Mouse (Mus musculus) limb, embryonic 10.5 days (tissue): Measurements from ENCODE around the gene Hat1. TPM values are rescaled to one million over a fixed set of nuclear protein-coding genes. Genes with fewer than 3 reads are reported as not detected.
A peak's percentile ranks its signal among the peaks of the same experiment; 100 is the strongest.

Experiments
- DNase-seq: peaks from one replicate; pipeline ENCODE4 v3.0.0-alpha.2; 2017; ENCODE audit warnings: low spot score
- H3K27ac ChIP-seq: fragments of 300-500 bp; sonication (generic); 2 replicates; pipeline ENCODE4 v1.5.1; 2016; ENCODE audit warnings: mild to moderate bottlenecking
- H3K27me3 ChIP-seq: fragments of 300-500 bp; sonication (generic); 2 replicates; pipeline ENCODE4 v1.6.1; 2016; ENCODE audit warnings: low read depth, mild to moderate bottlenecking; ENCODE audit not compliant: poor library complexity, severe bottlenecking
- H3K36me3 ChIP-seq: fragments of 300-500 bp; sonication (generic); 2 replicates; pipeline ENCODE4 v1.6.1; 2016; ENCODE audit warnings: mild to moderate bottlenecking, moderate library complexity
- H3K4me1 ChIP-seq: fragments of 300-500 bp; sonication (generic); 2 replicates; pipeline ENCODE4 v1.6.1; 2016
- H3K4me3 ChIP-seq: fragments of 300-500 bp; sonication (generic); 2 replicates; pipeline ENCODE4 v1.5.1; 2016; ENCODE audit warnings: mild to moderate bottlenecking, moderate library complexity
- H3K9me3 ChIP-seq: fragments of 300-500 bp; sonication (generic); replicated peaks from 2 replicates; pipeline ENCODE4 v1.6.1; 2016; ENCODE audit warnings: mild to moderate bottlenecking
- WGBS: fragments of 180-500 bp; shearing (Covaris S2); methylation state at CpG from one replicate; pipeline ENCODE4 v1.1.7; 2016; 5-methylcytosine and 5-hydroxymethylcytosine counted together
- polyA plus RNA-seq: library from polyadenylated mRNA; unstranded; fragments of >200 nt; fragmentation: Nextera tagmentation; extraction: Ambion mirVana; gene quantifications from 2 replicates; pipeline ENCODE4 v1.2.1, GENCODE M21; 2016

Gene Hat1
- polyA plus RNA-seq: 176 and 190 TPM in 2 replicates

DNA sequence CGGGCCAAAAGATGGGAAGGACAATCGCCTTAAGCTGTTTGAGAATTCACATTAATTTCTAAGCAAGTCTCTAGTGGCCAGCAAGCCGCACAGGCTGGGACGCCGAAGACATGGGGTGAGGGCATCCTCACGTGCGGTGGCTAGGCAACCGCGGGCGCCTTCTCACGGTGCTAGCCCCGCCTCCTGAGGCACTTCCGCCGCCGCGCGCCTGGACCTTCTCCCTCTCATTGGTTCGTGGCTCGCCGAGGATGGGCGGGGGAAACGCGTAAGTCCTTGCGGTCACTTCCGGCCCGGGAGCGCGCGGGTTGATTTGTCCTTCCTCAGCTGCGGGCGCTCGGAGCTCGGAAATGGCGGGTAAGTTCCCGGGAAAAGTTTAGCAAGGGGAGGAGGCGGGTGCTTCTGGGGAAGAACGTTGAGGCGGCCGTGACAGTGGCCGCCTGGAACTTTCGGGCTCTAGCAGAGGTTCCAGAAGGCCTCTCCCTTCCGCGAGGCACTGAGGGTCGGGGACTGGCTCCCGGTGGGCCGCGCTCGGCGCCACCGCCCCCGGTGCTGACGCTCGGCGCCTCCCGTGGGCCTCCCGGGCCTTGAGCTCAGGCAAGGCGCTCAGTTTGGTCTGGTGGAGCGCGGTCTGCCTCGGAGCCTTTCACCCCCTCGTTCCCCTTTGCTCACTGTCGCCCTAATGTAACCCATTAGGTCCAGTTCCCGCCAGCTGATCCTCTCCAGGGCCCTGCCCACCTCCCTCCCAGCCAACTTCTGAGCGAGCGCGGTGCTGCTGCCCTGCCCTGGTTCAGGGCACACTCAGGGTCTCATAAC, at the start of gene Hat1:
Gene Hat1 (plus strand): TSS at position 8 of the 813 bp plus-strand sequence.
- Histone ChIP-seq H3K4me1 (peaks cover 10% of the 10 kb centered on the region), H3K36me3 (peaks cover 35% of the 10 kb centered on the region), H3K27me3 (no peaks in the 10 kb centered on the region), H3K4me3 (peak within 1 kb of the TSS; percentile 85), H3K27ac (peak within 1 kb of the TSS; percentile 92), H3K9me3 (no peaks in the 10 kb centered on the region)
- DNase-seq: peak; percentile 99
- under 1% methylated on average over 66 of the region's 66 CpGs for WGBS

- Histone ChIP-seq H3K4me1 (no peaks in the 10 kb centered on the region), H3K36me3 (peaks cover 18% of the 10 kb centered on the region), H3K4me3 (no peak overlapping the region), H3K27ac (no peak overlapping the region), H3K27me3 (no peaks in the 10 kb centered on the region), H3K9me3 (no peaks in the 10 kb centered on the region)
- no peak for DNase-seq
- 88% methylated on average over 5 of the region's 5 CpGs for WGBS
Measured at GRCm38 (mm10) chr2:71340126-71340525, 48.6 kb upstream of the Hat1 start.

DNA sequence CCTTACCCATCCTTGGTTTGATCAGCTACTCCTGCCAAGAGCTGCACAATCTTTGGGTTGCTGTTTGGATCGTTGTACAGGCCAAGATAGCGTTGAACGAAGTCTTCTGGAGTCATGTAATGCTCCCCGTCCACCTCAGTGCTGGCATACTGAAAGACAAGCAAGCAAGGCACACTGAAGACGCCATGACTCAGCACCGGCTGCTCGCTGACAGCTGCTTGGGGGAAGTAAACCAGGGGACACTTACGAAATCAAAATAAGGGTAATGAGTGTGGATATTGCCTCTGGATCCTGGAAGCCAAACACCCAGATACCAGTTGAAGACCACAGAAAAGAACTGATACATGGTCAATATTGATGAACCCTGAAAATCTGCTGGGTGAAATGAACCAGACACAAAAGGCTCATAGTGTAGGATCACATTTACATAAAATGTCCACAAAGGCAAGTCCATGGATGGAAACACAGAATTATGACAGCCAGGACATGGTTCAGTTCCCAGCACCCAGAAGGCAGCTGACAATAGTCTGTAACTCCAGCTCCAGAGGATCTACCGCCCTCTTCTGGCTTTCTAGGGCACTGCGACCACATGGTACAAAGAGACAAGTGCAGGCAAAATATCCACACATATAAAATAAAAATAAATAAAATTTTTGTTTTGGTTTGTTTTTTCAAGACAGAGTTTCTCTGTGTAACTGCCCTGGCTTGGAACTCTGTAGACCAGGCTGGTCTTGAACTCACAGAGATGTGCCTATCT, 44.7 kb upstream of the Hat1 start:
- Histone ChIP-seq H3K27me3 (no peaks in the 10 kb centered on the region), H3K27ac (no peak overlapping the region), H3K9me3 (no peaks in the 10 kb centered on the region), H3K36me3 (peaks cover 18% of the 10 kb centered on the region), H3K4me3 (no peak overlapping the region), H3K4me1 (no peaks in the 10 kb centered on the region)
- no peak for DNase-seq
- WGBS: 92% methylated on average over 10 of the region's 10 CpGs

DNA sequence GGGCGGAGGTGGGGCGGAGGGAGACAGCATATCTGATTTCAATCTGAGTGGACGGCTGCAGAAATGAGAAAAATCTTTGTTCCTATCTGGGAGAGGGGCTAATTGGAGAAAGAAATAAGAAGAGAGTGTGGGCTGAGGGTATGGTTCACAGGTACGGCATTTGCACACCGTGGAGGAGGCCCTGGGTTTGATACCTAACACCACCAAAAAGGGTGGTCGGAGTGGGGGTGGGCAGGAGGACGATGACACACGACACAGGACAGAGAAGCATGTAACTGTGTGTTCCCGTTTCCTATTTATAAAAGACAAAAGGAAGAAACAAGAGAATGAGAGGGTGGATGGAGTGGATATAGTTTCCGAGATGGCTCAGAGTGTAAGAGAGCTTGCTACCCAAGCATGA, 41.6 kb upstream of the Hat1 start:
- no peak overlapping the region for H3K27ac ChIP-seq
- peaks cover 18% of the 10 kb centered on the region for H3K36me3 ChIP-seq
- peaks cover 9% of the 10 kb centered on the region; the same call in 1 of the 2 replicates for H3K4me1 ChIP-seq
- 89% methylated on average over 10 of the region's 10 CpGs for WGBS
- no peaks in the 10 kb centered on the region for H3K9me3 ChIP-seq
- H3K27me3 ChIP-seq: no peaks in the 10 kb centered on the region
- H3K4me3 ChIP-seq: no peak overlapping the region
- no peak for DNase-seq

DNA sequence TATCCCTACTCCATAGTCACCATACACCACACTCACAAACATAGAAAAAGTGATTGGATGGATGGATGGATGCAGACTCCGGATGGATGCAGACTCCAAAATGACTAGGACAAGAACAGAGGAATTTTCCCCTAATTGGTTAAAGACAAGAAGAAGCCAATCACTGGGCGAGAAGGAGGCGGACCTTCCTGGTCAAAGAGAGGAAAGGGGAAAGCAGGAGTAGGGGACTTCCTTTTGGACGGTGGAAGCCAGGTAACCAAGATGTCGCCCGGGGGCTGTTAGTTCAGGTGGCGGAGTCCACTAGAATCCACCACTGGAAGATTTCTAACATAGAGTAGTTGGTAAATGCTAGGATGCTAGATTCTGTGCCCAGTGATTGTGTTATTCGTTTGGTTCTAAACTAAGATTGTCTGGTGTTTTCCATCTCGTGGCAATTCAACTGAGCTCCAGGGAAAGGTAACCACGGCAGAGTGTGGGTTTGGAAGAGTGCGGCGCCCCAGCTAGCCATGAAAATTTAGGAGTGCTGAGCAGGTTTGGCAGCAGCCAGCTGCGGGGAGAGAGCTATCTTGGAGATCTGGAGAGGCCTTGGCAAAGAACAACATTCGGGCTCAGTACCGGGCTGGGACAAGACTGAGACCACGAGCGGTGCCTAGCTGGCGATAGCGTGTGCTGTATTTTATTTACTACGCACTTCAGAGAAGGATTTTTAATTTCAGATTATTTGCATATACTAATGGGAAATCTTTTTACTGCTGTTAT, 40.8 kb upstream of the Hat1 start:
- Histone ChIP-seq H3K4me1 (peaks cover 9% of the 10 kb centered on the region; the same call in 1 of the 2 replicates), H3K4me3 (no peak overlapping the region), H3K27ac (no peak overlapping the region), H3K9me3 (no peaks in the 10 kb centered on the region), H3K27me3 (no peaks in the 10 kb centered on the region), H3K36me3 (peaks cover 12% of the 10 kb centered on the region)
- WGBS: 94% methylated on average over 20 of the region's 20 CpGs
- no peak for DNase-seq

GRCm38 (mm10) chr2:71349511-71349910, 39.2 kb upstream of the Hat1 start:
- WGBS: 67% methylated on average over 2 of the region's 2 CpGs
- H3K4me1 ChIP-seq: peaks cover 19% of the 10 kb centered on the region
- H3K9me3 ChIP-seq: no peaks in the 10 kb centered on the region
- H3K27ac ChIP-seq: no peak overlapping the region
- no peaks in the 10 kb centered on the region for H3K36me3 ChIP-seq
- no peak for DNase-seq
- no peak overlapping the region for H3K4me3 ChIP-seq
- no peaks in the 10 kb centered on the region for H3K27me3 ChIP-seq

GRCm38 (mm10) chr2:71350181-71350580, 38.6 kb upstream of the Hat1 start:
- Histone ChIP-seq H3K9me3 (no peaks in the 10 kb centered on the region), H3K27me3 (no peaks in the 10 kb centered on the region), H3K36me3 (no peaks in the 10 kb centered on the region), H3K4me1 (peaks cover 24% of the 10 kb centered on the region), H3K27ac (no peak overlapping the region), H3K4me3 (no peak overlapping the region)
- no peak for DNase-seq
- WGBS: 81% methylated on average over 7 of the region's 7 CpGs

DNA sequence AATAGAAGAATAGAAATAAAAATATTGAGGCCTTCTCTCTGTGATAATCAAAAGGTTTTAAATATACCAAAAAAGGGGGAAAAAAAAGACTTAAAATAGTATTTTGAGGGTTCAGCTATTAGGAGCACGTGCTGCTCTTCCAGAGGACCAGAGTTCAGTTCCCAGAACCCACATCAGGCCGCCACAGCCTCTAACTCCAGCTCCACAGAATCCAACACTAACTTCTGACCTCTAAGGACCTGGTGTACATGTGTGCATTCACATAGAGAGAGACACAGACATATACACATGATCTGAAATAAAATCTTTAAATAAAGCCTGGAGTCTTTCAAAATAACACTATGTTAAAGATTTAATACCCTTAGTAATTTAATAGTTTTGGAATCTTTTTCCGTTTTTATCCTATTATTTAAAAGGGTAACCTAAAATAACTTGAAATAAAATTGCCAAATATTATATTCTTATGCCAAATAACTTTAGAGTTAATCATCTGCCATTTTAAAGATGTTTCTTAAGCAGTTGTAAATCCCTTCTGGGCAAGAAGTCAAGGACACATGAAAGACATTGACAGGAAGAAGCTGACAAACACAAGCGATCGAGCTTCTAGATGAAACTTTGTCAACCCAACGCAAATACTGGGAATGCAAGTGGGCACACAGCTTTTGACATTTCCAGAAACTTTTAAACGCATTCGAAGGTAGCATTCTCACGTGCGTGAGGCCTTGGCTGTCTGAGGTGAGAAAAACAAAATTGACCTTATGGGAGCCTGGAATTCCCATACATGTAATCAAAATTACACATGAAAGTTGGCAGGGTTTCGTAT, 37.6 kb upstream of the Hat1 start:
- WGBS: 89% methylated on average over 11 of the region's 11 CpGs
- H3K9me3 ChIP-seq: no peaks in the 10 kb centered on the region
- no peak overlapping the region for H3K27ac ChIP-seq
- no peaks in the 10 kb centered on the region for H3K36me3 ChIP-seq
- H3K4me1 ChIP-seq: peaks cover 24% of the 10 kb centered on the region
- H3K27me3 ChIP-seq: no peaks in the 10 kb centered on the region
- no peak for DNase-seq
- H3K4me3 ChIP-seq: no peak overlapping the region

DNA sequence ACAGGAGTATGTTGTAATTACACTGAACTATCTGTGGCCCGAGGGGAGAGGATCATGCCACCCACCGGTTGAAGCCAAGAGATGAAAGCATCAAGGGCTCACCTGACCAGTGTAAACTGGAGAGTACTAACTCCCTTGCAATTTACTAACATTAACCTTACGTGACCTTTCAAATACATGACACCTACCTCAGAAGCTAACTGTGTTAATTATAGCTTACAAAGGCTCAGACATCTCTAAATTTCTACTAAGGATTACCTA, 37.1 kb upstream of the Hat1 start:
- no peak overlapping the region for H3K4me3 ChIP-seq
- no peaks in the 10 kb centered on the region for H3K36me3 ChIP-seq
- no peaks in the 10 kb centered on the region for H3K9me3 ChIP-seq
- no peak overlapping the region for H3K27ac ChIP-seq
- WGBS: 84% methylated on average over 3 of the region's 3 CpGs
- DNase-seq: no peak
- H3K4me1 ChIP-seq: peaks cover 24% of the 10 kb centered on the region
- H3K27me3 ChIP-seq: no peaks in the 10 kb centered on the region

DNA sequence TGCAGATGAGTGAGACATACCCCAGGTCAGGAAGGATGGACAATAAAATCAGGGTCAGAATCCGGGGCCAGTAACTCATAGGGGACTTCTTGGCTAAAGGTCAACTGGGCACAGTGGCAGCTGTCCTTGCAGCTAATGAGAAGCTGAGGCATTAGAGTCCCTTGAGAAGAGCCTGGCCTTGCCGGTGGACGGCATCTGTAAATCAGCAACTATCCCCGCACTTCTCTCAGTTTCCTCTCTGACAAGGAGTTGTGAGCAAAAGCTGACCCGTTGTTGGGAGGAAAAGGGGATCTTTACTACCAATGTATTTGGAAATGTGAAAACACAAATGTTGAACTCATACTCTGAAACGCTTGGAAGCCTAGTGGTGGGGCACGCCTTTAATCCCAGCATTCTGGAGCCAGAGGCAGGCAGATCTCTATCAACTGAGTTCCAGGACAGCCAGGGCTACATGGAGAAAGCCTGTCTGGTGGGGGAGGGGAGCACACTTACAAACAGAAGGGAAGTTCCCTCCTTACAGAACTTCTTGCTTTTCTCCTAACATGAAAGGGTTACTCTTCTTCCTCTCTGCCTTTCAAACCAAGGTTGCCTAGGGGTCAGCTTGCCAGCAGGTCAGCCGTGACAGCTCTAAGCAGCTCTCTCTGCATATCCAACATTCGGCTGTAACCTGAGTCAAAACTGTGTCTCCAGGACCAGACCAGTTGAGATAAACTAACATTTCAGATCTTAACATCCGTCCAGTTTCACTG, 35.3 kb upstream of the Hat1 start:
- no peak overlapping the region for H3K4me3 ChIP-seq
- H3K27ac ChIP-seq: no peak overlapping the region
- no peaks in the 10 kb centered on the region for H3K9me3 ChIP-seq
- no peaks in the 10 kb centered on the region for H3K36me3 ChIP-seq
- no peaks in the 10 kb centered on the region for H3K27me3 ChIP-seq
- peaks cover 24% of the 10 kb centered on the region for H3K4me1 ChIP-seq
- DNase-seq: no peak
- 50% methylated on average over 10 of the region's 10 CpGs for WGBS

- Histone ChIP-seq H3K27me3 (no peaks in the 10 kb centered on the region), H3K36me3 (no peaks in the 10 kb centered on the region), H3K4me3 (no peak overlapping the region), H3K4me1 (peaks cover 24% of the 10 kb centered on the region), H3K9me3 (no peaks in the 10 kb centered on the region), H3K27ac (no peak overlapping the region)
- no peak for DNase-seq
- WGBS: 74% methylated on average over 5 of the region's 5 CpGs
Measured at GRCm38 (mm10) chr2:71354055-71354425, 34.7 kb upstream of the Hat1 start.

DNA sequence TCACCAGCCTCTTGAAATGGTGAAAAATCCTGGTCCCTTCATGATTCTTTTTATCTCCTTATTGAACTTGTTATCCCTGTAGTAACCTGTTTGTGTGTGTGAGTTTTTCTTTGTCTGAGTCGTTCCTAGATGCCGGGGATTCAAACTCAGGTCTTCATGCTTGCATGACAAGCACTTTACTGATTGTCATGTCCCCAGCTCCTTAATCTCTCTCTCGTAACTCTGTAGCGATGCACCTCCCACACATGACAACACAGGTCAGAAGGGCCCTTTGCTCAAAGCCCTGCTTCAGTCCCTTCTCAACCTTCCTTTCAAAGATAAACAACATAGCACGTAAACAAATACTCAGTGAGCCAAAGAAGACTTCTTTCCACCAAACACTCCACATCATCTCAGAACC, 30.4 kb upstream of the Hat1 start:
- WGBS: 92% methylated on average over 5 of the region's 5 CpGs
- Histone ChIP-seq H3K9me3 (no peaks in the 10 kb centered on the region), H3K27ac (no peak overlapping the region), H3K4me1 (peaks cover 13% of the 10 kb centered on the region), H3K27me3 (no peaks in the 10 kb centered on the region), H3K36me3 (peaks cover 5% of the 10 kb centered on the region; the same call in 1 of the 2 replicates), H3K4me3 (no peak overlapping the region)
- no peak for DNase-seq
